Mouse (Mus musculus) lung, embryonic 15.5 days (tissue): Measurements from ENCODE around the gene Rims4. TPM values are rescaled to one million over a fixed set of nuclear protein-coding genes. Genes with fewer than 3 reads are reported as not detected.
A peak's percentile ranks its signal among the peaks of the same experiment; 100 is the strongest.

Experiments used
- ATAC-seq: fragments of 200-750 bp; cut with Nextera tagmentation; 2 replicates; pipeline ENCODE4 v1.8.0; 2017; ENCODE audit warnings: moderate number of reproducible peaks, borderline replicate concordance; ENCODE audit not compliant: low FRiP score, low TSS enrichment; ENCODE audit errors: extremely low read depth
- H3K27ac ChIP-seq: fragments of 300-500 bp; sonication (generic); 2 replicates; pipeline ENCODE4 v1.5.1; 2015; ENCODE audit warnings: moderate library complexity, mild to moderate bottlenecking, inconsistent platforms
- H3K27me3 ChIP-seq: fragments of 300-500 bp; sonication (generic); 2 replicates; pipeline ENCODE4 v1.6.1; 2015; ENCODE audit warnings: inconsistent platforms
- H3K36me3 ChIP-seq: fragments of 300-500 bp; sonication (generic); 2 replicates; pipeline ENCODE4 v1.6.1; 2015; ENCODE audit warnings: inconsistent platforms
- H3K4me1 ChIP-seq: fragments of 300-500 bp; sonication (generic); 2 replicates; pipeline ENCODE4 v1.6.1; 2015; ENCODE audit warnings: inconsistent platforms
- H3K4me2 ChIP-seq: fragments of 300-500 bp; sonication (generic); 2 replicates; pipeline ENCODE4 v1.6.1; 2015; ENCODE audit warnings: inconsistent platforms, mild to moderate bottlenecking, moderate library complexity
- H3K4me3 ChIP-seq: fragments of 300-500 bp; sonication (generic); 2 replicates; pipeline ENCODE4 v1.5.1; 2015; ENCODE audit warnings: mild to moderate bottlenecking, inconsistent platforms
- H3K9ac ChIP-seq: fragments of 300-500 bp; sonication (generic); 2 replicates; pipeline ENCODE4 v1.6.1; 2015; ENCODE audit warnings: inconsistent platforms
- H3K9me3 ChIP-seq: fragments of 300-500 bp; sonication (generic); 2 replicates; pipeline ENCODE4 v1.6.1; 2016; ENCODE audit warnings: inconsistent platforms
- WGBS: fragments of 180-500 bp; shearing (Covaris S2); methylation state at CpG from one replicate; pipeline ENCODE4 v1.1.7; 2015; 5-methylcytosine and 5-hydroxymethylcytosine counted together
- polyA plus RNA-seq: library from polyadenylated mRNA; unstranded; fragments of >200 nt; fragmentation: Nextera tagmentation; extraction: Ambion mirVana; gene quantifications from 2 replicates; pipeline ENCODE4 v1.2.1, GENCODE M21; 2015

Rims4 gene
- 0.11 and 0.19 TPM in 2 replicates for polyA plus RNA-seq

DNA sequence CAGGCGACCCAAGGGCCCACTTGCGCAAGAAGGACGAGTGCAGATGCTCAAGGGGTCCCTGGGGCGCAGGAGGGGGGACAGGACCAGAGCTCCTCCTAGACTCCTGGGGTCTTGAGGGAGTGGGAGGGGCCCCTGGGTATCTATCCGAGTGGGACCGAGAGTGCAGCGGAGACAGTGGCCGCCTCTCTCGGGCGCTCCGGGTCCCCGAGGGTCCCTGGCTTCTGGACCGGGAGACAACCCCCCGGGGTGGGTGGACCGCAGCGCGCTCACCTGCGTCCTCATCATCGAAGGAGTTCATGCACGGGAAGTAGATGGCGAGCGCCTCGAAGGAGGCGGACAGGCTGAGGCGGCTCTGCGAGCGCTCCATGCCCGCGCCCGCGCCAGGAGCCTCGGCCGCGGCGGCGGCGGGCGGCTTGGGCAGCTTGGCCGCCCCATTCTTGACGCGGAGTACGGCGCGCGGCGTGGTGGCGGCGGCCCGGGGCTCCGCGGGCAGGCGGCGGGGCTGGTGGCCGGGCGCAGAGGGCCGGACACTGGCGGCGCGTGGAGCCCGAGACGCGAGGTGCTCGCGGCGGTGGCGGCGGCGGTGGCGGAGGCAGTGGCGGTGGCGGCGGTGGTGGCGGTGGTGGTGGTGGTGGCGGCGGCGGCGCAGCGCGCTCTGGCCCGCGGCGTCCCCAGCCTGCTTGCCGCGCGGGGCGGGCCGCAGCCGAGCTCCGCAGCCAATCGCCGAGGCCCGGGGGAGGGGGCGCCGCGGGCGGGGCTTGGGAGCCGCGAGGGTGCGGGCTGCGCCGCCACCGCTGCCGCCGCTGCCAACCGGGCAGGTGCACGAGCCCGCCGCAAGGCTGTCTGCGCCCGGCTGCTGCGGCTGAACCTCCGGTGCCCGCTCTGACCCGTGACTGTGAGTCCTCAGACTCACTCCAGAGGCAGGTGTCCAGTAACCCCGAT is at the start of gene Rims4:
TSS of gene Rims4 (minus strand) at position 367 of the 942 bp plus-strand sequence.
- under 1% methylated on average over 61 of the region's 115 CpGs for WGBS
- peak within 1 kb of the TSS; percentile 31 for H3K9ac ChIP-seq
- peaks cover 86% of the 10 kb centered on the region for H3K27me3 ChIP-seq
- peak within 1 kb of the TSS; percentile 50 for H3K4me3 ChIP-seq
- H3K36me3 ChIP-seq = no peaks in the 10 kb centered on the region
- H3K27ac ChIP-seq = no peak within 1 kb of the TSS
- peak; percentile 70; the same call in 1 of the 2 replicates for ATAC-seq
- H3K4me2 ChIP-seq = peak within 1 kb of the TSS; percentile 96
- H3K9me3 ChIP-seq = no peaks in the 10 kb centered on the region
- H3K4me1 ChIP-seq = peaks cover 7% of the 10 kb centered on the region

DNA sequence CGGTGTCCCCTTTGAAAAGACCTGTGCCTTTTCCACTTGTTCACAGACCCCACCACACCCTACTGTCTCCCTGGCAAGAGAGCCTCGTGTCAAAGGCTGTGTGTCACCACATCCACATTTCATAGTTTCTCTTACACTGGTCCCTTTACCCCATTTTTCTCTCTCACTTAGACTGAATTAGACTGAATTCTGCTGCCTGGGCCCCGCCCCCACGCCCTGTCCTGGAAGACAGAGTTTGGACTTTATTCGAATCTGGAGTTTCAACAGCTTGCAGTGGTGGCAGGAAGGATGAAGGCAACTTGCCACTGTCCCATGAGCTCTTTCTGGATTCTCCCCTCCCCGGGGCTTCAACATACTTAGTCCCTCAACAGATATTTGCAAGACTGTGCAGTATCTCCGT is 47.2 kb upstream of the Rims4 start:
- Histone ChIP-seq H3K9ac (no peak overlapping the region), H3K4me1 (peaks cover 13% of the 10 kb centered on the region), H3K27me3 (no peaks in the 10 kb centered on the region), H3K36me3 (no peaks in the 10 kb centered on the region), H3K4me3 (no peak overlapping the region), H3K9me3 (no peaks in the 10 kb centered on the region), H3K4me2 (no peak overlapping the region), H3K27ac (no peak overlapping the region)
- WGBS = 43% methylated on average over 7 of the region's 7 CpGs
- ATAC-seq = peak; percentile 46; the same call in 1 of the 2 replicates

DNA sequence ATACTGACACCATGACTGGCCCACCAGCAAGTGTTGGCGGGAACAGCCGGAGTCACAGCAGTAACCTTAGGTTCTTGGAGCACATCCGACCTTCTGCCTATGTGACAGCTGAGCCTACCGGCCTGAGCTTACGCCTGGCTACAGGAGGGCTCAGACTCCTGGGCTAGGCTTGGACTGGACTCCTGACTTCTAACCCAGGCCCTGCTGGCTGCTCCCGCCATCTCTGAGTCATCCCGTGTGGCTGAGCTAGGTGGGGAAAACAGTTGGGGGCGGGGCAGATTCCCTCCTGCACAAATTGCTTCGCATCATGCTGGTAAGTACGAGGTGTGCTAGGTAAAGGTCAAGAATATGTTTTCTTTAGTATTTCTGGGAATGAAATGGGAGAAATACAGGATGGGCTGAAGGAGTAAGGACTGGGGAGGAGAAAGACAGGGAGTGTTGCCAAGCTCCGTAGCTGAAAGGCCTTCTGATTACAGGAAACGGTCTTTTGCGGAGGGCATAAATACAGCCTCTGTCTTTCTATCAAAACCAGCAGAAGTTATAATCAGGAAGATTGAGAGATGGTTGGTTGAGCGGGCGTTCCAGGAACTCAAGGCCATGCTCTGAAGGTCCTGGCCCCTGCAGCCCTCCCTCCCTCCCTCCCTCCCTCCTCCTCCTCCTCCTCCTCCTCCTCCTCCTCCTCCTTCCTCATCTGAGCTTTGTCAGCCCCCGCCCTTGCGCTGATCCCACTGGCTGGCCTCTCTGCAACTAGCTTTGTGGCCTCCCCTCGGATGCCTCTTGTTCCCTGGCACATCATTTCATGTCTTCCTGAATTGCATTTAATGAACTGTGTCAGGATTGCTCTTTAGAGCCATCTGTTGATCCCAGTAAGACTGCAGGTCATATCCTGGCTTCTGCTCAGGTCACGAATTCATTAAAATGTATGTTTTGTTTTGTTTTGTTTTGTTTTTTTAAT is 46.4 kb upstream of the Rims4 start:
- no peak overlapping the region for H3K4me3 ChIP-seq
- ATAC-seq = peak; percentile 86
- no peaks in the 10 kb centered on the region for H3K9me3 ChIP-seq
- 48% methylated on average over 19 of the region's 19 CpGs for WGBS
- no peak overlapping the region; the same call in 1 of the 2 replicates for H3K4me2 ChIP-seq
- no peaks in the 10 kb centered on the region for H3K27me3 ChIP-seq
- H3K27ac ChIP-seq = peak overlapping the region; percentile 39
- no peaks in the 10 kb centered on the region for H3K36me3 ChIP-seq
- no peak overlapping the region for H3K9ac ChIP-seq
- H3K4me1 ChIP-seq = peaks cover 13% of the 10 kb centered on the region

DNA sequence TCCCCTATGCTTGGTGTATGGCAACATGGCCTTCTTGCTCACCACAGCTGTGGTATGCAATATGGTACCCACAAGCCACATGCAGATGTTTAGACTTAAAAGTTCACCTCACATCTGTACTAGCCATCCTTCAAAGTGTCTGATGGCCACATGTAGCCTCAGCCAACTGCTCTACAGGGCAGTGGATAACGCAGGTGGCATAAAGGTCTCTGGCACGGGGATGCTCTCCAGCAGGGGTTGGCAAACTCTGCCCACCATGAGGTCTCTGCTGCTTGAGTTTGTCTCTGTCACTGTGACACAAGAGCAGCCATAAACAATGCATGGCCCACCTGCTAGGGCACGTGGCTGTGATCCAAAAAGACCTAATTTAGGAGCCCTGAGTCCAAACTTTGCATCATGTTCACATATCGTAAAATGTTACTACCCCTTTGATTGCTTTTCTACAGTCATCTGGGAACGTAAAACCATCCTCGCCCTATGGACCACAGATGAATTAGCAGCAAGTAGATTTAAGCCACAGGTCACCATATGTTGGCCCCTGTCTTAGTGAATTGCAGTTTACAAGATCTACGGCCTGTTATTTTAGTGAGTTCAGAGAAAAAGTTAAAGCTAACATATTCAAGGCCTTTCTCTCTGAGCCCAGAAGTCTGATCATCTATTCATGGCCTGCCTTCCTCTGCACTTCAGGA is 35.3 kb upstream of the Rims4 start:
- H3K4me1 ChIP-seq = no peaks in the 10 kb centered on the region

DNA sequence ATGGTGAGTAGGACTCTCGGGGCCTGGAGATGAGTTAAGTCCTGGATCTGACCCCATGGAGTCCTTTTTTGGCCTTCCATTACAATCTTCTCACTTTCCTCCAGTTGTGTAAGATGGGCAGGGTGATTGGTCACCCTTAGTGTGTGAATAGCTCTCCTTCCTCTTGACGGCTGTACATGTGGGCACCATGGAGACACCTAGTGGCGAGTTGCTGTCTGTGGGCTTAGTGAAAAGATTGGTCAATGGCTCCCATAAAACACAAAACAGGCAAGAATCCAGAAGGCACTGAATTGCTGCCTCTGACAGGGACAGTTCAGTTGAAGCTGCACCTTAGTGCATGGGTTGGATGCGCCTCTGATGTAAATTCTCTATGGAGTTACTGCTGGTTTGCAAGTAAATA is 33.3 kb upstream of the Rims4 start:
- H3K4me3 ChIP-seq = no peak overlapping the region
- no peak overlapping the region for H3K27ac ChIP-seq
- no peaks in the 10 kb centered on the region for H3K27me3 ChIP-seq
- 22% methylated on average over 4 of the region's 4 CpGs for WGBS
- H3K9me3 ChIP-seq = no peaks in the 10 kb centered on the region
- H3K4me1 ChIP-seq = no peaks in the 10 kb centered on the region
- no peak overlapping the region for H3K9ac ChIP-seq
- no peak overlapping the region for H3K4me2 ChIP-seq
- H3K36me3 ChIP-seq = no peaks in the 10 kb centered on the region
- 0 out of 2 replicates have a peak, but pooled peaks have one; percentile 14 for ATAC-seq

More for the DNA sequence above, 35.3 kb upstream of the Rims4 start:
- H3K36me3 ChIP-seq = no peaks in the 10 kb centered on the region
- H3K9ac ChIP-seq = no peak overlapping the region
- no peaks in the 10 kb centered on the region for H3K9me3 ChIP-seq
- no peak overlapping the region for H3K27ac ChIP-seq
- H3K27me3 ChIP-seq = no peaks in the 10 kb centered on the region
- no peak overlapping the region for H3K4me2 ChIP-seq
- WGBS = 59% methylated on average over 7 of the region's 7 CpGs
- H3K4me3 ChIP-seq = no peak overlapping the region
- ATAC-seq = no peak

DNA sequence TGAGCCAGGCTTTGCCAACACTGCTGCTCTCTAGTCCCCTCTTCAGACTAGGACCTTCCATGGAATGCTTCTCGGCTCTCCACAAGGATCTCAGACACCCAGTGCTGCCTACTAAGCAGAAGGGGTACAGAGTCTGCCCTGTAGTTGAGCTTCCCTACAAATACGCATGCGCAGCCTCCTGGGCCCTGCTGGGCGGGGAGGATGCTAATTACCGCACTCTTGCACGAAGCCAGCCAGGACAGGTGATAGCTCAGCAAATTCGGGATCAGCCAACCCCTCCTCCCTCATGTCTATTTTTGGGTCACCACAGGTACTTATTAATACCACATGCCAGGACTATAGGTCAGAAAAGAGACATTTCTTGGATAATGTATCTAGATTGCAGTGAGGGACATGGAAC is 29.5 kb upstream of the Rims4 start:
- Histone ChIP-seq H3K9me3 (no peaks in the 10 kb centered on the region), H3K4me2 (no peak overlapping the region), H3K27ac (no peak overlapping the region), H3K9ac (no peak overlapping the region), H3K27me3 (no peaks in the 10 kb centered on the region), H3K4me3 (no peak overlapping the region), H3K36me3 (no peaks in the 10 kb centered on the region), H3K4me1 (no peaks in the 10 kb centered on the region)
- WGBS = 70% methylated on average over 7 of the region's 7 CpGs
- no peak for ATAC-seq

DNA sequence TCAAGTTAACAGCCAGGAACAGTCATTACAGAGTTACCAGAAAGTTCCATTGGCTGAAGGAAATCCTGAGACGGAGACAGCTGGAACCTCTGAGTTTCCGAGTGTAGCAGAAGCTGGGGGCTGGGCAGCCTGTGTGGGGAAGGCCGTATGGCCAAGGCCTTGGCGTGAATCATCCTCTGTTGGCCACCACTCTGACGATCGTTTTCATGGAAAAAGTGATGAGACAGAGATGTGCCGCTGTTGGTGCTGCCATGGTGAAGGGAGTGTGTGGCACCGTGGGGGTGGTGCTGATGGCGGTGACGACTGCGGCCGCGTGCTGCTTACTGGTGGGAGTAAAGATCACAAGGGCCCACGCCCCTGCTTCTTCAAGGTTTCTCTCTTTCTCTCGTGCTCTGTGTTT is 27.7 kb upstream of the Rims4 start:
- H3K4me2 ChIP-seq = no peak overlapping the region
- no peak overlapping the region for H3K27ac ChIP-seq
- no peak overlapping the region for H3K4me3 ChIP-seq
- H3K27me3 ChIP-seq = no peaks in the 10 kb centered on the region
- no peaks in the 10 kb centered on the region for H3K9me3 ChIP-seq
- WGBS = 70% methylated on average over 15 of the region's 15 CpGs
- H3K36me3 ChIP-seq = no peaks in the 10 kb centered on the region
- H3K9ac ChIP-seq = no peak overlapping the region
- ATAC-seq = no peak
- no peaks in the 10 kb centered on the region for H3K4me1 ChIP-seq

DNA sequence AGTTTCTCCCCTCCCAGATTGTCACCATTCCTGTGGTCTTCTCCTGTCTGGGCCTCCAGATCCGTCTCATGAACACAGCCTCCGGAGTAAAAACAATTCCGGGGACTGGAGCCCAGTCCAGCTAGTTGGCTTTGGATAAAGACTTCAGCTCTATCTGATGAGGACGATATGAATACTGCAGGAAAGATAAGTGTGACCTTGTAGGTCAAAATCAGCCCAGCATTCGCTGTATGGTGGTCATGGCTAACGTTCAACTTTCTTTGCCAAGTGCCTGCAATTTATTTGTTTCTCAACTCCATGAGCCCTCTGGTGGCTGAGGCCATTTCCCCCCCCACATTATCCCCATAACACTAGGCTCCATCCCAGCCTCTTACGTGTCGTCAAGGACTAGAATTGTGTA is 26.0 kb upstream of the Rims4 start:
- no peak overlapping the region for H3K4me3 ChIP-seq
- H3K36me3 ChIP-seq = no peaks in the 10 kb centered on the region
- no peaks in the 10 kb centered on the region for H3K9me3 ChIP-seq
- no peaks in the 10 kb centered on the region; the same call in 1 of the 2 replicates for H3K27me3 ChIP-seq
- 53% methylated on average over 8 of the region's 8 CpGs for WGBS
- H3K4me1 ChIP-seq = no peaks in the 10 kb centered on the region
- no peak overlapping the region for H3K9ac ChIP-seq
- no peak for ATAC-seq
- H3K27ac ChIP-seq = no peak overlapping the region
- no peak overlapping the region for H3K4me2 ChIP-seq

DNA sequence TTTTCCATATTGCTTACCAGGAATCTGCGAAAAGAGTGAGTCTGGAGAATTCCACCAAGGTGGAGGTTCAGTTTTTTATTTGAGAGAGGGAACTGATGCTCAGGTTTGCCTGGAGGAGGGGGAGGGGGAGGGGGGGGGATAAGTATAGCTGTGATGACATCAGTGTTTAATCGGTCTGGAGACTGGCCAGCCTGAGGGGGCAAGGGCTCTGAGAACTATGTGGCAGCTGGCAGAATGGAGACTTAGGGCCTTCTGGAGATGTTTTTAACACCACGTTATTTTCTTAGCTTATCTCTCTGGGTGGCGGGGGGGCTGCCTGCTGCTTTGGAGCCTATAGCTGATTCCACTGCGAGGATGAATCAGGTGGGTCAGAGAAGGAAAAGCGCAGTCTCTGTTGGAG is 24.6 kb upstream of the Rims4 start:
- no peak overlapping the region for H3K27ac ChIP-seq
- WGBS = 31% methylated on average over 6 of the region's 6 CpGs
- H3K27me3 ChIP-seq = no peaks in the 10 kb centered on the region; the same call in 1 of the 2 replicates
- H3K36me3 ChIP-seq = no peaks in the 10 kb centered on the region
- no peaks in the 10 kb centered on the region for H3K4me1 ChIP-seq
- no peak overlapping the region for H3K9ac ChIP-seq
- H3K4me3 ChIP-seq = no peak overlapping the region
- no peaks in the 10 kb centered on the region for H3K9me3 ChIP-seq
- ATAC-seq = no peak
- no peak overlapping the region for H3K4me2 ChIP-seq

DNA sequence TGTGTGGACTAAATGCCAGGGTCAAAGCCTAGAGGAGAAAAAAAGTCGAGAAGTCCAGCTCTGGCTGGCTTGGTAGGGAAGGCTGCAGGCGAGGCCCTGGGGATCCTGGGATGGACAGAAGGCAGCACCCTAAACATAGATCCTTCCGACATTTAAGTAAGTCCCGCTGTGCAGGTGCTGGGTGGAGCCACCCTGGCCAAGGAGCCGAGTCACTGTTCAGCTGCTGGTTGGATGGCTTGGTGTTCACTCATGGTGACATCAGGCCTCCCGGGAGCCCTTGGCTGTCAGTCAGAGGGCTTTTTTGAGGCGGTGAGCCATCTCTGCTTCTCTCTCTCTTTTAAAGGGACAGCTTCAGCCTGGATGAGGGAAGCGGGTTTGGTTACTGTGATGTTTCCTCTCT is 21.0 kb upstream of the Rims4 start:
- Histone ChIP-seq H3K4me2 (no peak overlapping the region), H3K9ac (no peak overlapping the region), H3K4me3 (no peak overlapping the region), H3K27me3 (no peaks in the 10 kb centered on the region; the same call in 1 of the 2 replicates), H3K4me1 (no peaks in the 10 kb centered on the region), H3K27ac (no peak overlapping the region), H3K9me3 (no peaks in the 10 kb centered on the region), H3K36me3 (no peaks in the 10 kb centered on the region)
- 38% methylated on average over 8 of the region's 8 CpGs for WGBS
- no peak for ATAC-seq

DNA sequence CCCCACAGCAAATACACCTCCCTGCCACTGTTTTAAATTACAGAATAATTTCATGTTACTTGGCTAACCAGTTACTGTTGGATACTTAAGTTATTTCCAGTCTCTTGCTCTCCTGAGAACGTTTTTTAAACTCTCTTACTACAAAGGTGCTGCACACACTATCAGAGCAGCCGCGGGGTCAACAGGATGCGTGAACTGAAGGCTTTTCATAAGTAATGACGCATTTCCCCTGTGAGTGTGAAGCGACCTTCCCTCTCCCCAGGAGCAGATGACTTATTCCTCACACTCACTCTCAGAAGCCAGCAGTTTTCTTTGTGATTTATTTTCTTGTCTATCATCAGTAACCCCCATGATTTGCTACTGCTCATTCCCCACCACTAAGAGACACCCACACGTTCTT is 13.7 kb upstream of the Rims4 start:
- Histone ChIP-seq H3K27ac (no peak overlapping the region), H3K27me3 (no peaks in the 10 kb centered on the region), H3K4me3 (no peak overlapping the region), H3K9ac (no peak overlapping the region), H3K9me3 (no peaks in the 10 kb centered on the region), H3K4me1 (peaks cover 8% of the 10 kb centered on the region), H3K4me2 (no peak overlapping the region), H3K36me3 (no peaks in the 10 kb centered on the region)
- no peak for ATAC-seq
- WGBS = 18% methylated on average over 7 of the region's 7 CpGs
